Mouse (Mus musculus): Measurements from ENCODE around the gene Trip10. TPM values are rescaled to one million over a fixed set of nuclear protein-coding genes. Genes with fewer than 3 reads are reported as not detected.

Gene Trip10
- polyA plus RNA-seq, 1 experiment: 39.2 TPM

DNA sequence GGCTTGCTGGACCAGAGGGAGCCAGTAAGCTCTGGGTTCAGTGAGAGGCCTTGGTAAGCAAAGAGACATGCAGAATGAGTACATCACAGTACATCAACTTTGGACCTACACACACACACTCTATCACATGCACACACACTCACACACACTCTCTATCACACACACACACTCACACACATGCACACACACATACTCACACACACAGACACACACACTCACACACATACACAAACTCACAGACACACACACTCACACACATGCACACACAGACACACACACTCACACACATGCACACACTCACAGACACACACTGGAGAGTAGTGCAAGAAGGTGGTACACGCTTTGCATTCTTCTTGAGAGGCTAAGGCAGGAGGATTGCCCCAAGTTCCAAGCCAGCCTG, 17.1 kb upstream of the Trip10 start:
- peak; percentile 67 for TF ChIP-seq POLR2AphosphoS2 (IDR thresholded peaks at IDR 0.05; ENCODE audit: insufficient read length, low read depth)
- no peak for TF ChIP-seq REST (IDR thresholded peaks at IDR 0.05; ENCODE audit: insufficient read depth, insufficient read length)
- H3K4me2 ChIP-seq (ENCODE audit: low read depth): no peak overlapping the region

DNA sequence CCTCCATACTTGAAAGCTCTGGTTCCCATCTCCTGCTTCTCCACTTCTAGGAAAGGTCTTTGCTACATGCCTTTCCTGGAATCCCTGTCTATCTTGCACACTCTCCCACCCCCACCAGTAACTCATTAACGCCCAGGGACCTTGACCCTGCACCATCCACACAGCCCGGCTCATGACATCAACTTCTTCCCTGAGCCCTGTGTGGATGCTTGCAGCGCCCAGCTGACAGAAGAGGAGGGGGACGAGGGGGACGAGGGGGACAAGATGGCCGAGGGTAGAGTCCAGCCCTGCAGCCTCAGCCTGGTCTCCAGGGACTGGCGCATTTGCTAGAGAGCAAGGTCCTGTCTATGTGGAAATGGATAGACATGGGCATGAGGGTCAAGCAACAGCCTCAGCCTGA, 16.2 kb upstream of the Trip10 start:
- Histone ChIP-seq H3ac (ENCODE audit: control insufficient read depth, insufficient read length) (no peak overlapping the region), H3K4me3 (no peak overlapping the region), H3K27me3 (ENCODE audit: control insufficient read depth, insufficient read depth, insufficient read length) (peaks cover 4% of the 10 kb centered on the region), H3K4me2 (ENCODE audit: low read depth) (no peak overlapping the region), H3K79me2 (ENCODE audit: control insufficient read depth, insufficient read depth) (no peaks in the 10 kb centered on the region), H3K36me3 (ENCODE audit: control insufficient read depth, insufficient read depth) (peaks cover 5% of the 10 kb centered on the region)
- TF ChIP-seq USF1 (IDR thresholded peaks at IDR 0.05; ENCODE audit: low read depth) (no peak), SRF (IDR thresholded peaks at IDR 0.05; ENCODE audit: control insufficient read depth, insufficient read length, low read depth) (no peak), TCF12 (IDR thresholded peaks at IDR 0.05; ENCODE audit: insufficient read depth, poor library complexity, severe bottlenecking) (no peak), MYOG (IDR thresholded peaks at IDR 0.05; ENCODE audit: control insufficient read depth in 1 of 3, insufficient read depth in 1 of 3, insufficient read length in 2 of 3, low read depth in 2 of 3) (no peak), MYOD1 (IDR thresholded peaks at IDR 0.05; ENCODE audit: control insufficient read depth in 1 of 3, insufficient read length in 2 of 3, low read depth in 2 of 3) (no peak), POLR2A (IDR thresholded peaks at IDR 0.05; ENCODE audit: insufficient read length, low read depth) (no peak), CEBPB (IDR thresholded peaks at IDR 0.05; ENCODE audit: insufficient read depth, poor library complexity, severe bottlenecking) (no peak), E2F4 (IDR thresholded peaks at IDR 0.05; ENCODE audit: insufficient read depth) (no peak), POLR2AphosphoS2 (IDR thresholded peaks at IDR 0.05; ENCODE audit: insufficient read length, low read depth) (no peak), REST (IDR thresholded peaks at IDR 0.05; ENCODE audit: insufficient read depth, insufficient read length) (no peak), TCF3 (IDR thresholded peaks at IDR 0.05; ENCODE audit: insufficient read length, low read depth) (no peak), MAX (IDR thresholded peaks at IDR 0.05; ENCODE audit: low read depth) (no peak)

More for the DNA sequence above, 17.1 kb upstream of the Trip10 start:
- peaks cover 4% of the 10 kb centered on the region for H3K27me3 ChIP-seq (ENCODE audit: control insufficient read depth, insufficient read depth, insufficient read length)
- no peaks in the 10 kb centered on the region for H3K36me3 ChIP-seq (ENCODE audit: control insufficient read depth, insufficient read depth)
- no peak overlapping the region for H3ac ChIP-seq (ENCODE audit: control insufficient read depth, insufficient read length)
- no peaks in the 10 kb centered on the region for H3K79me2 ChIP-seq (ENCODE audit: control insufficient read depth, insufficient read depth)
- H3K4me3 ChIP-seq: no peak overlapping the region

DNA sequence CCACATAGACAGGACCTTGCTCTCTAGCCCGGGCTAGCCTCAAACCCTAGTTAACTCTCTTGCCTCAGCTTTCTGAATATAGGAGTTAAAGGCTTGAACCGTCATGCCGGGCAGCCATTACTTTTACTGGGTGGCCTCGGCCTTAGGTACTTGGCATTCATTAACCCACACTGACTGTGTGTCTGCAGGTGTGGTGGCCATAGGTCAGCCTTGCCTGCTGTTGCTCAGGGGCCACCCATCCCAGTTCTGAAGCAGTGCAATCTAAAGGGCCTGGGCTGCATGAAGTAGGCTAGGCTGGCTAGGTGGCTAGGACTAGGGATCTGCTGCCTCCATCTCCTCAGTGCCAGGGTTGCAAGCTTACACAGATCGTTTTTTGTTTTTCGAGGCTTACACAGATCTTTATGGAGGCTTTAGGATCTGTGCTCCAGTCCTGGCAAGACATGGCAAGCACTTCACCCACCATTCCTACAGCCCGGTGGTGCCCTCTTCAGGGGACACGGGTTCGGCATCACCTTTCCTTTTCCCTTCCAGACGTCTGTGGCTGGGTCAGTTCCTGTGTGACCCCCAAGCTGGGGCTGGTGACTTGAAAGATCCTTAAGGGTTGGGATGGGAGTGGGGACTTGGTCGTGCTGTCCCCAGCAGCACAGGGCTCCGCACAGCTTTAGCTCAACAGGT, 14.9 kb upstream of the Trip10 start:
- no peak for TF ChIP-seq MAX (IDR thresholded peaks at IDR 0.05; ENCODE audit: low read depth)
- H3ac ChIP-seq (ENCODE audit: control insufficient read depth, insufficient read length): no peak overlapping the region
- H3K27me3 ChIP-seq (ENCODE audit: control insufficient read depth, insufficient read depth, insufficient read length): peaks cover 4% of the 10 kb centered on the region
- H3K4me2 ChIP-seq (ENCODE audit: low read depth): no peak overlapping the region
- no peaks in the 10 kb centered on the region for H3K79me2 ChIP-seq (ENCODE audit: control insufficient read depth, insufficient read depth)
- H3K36me3 ChIP-seq (ENCODE audit: control insufficient read depth, insufficient read depth): peaks cover 5% of the 10 kb centered on the region
- H3K4me3 ChIP-seq: no peak overlapping the region

DNA sequence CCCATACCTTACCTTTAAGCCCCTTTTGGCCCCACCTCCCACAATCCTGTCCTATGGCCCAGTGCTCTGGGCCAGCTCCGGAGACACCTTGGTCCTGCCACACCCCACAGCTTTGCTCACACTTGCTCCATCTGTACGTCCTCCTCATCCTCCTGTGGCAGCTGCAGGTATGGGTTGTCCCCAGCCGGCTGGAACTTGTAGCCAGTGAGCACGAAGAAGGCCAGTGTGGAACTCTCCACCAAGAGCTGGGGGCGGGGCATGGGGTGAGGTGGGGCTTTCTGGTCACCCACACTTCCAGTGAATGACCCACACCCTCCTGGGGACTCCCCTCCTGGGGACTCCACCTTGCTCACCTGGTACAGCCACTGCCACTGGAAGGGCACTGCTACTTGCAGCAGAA, 13.5 kb upstream of the Trip10 start:
- no peak for TF ChIP-seq MAX (IDR thresholded peaks at IDR 0.05; ENCODE audit: low read depth)
- TF ChIP-seq E2F4 (IDR thresholded peaks at IDR 0.05; ENCODE audit: insufficient read depth): no peak
- TF ChIP-seq TCF12 (IDR thresholded peaks at IDR 0.05; ENCODE audit: insufficient read depth, poor library complexity, severe bottlenecking): no peak
- no peak for TF ChIP-seq USF1 (IDR thresholded peaks at IDR 0.05; ENCODE audit: low read depth)
- TF ChIP-seq MYOG (IDR thresholded peaks at IDR 0.05; ENCODE audit: control insufficient read depth in 1 of 3, insufficient read depth in 1 of 3, insufficient read length in 2 of 3, low read depth in 2 of 3): no peak
- no peak for TF ChIP-seq POLR2A (IDR thresholded peaks at IDR 0.05; ENCODE audit: insufficient read length, low read depth)
- no peak for TF ChIP-seq TCF3 (IDR thresholded peaks at IDR 0.05; ENCODE audit: insufficient read length, low read depth)
- TF ChIP-seq MYOD1 (IDR thresholded peaks at IDR 0.05; ENCODE audit: control insufficient read depth in 1 of 3, insufficient read length in 2 of 3, low read depth in 2 of 3): no peak
- Histone ChIP-seq H3K4me2 (ENCODE audit: low read depth) (no peak overlapping the region), H3ac (ENCODE audit: control insufficient read depth, insufficient read length) (no peak overlapping the region), H3K36me3 (ENCODE audit: control insufficient read depth, insufficient read depth) (peaks cover 5% of the 10 kb centered on the region), H3K4me3 (no peak overlapping the region), H3K27me3 (ENCODE audit: control insufficient read depth, insufficient read depth, insufficient read length) (no peaks in the 10 kb centered on the region), H3K79me2 (ENCODE audit: control insufficient read depth, insufficient read depth) (no peaks in the 10 kb centered on the region)

DNA sequence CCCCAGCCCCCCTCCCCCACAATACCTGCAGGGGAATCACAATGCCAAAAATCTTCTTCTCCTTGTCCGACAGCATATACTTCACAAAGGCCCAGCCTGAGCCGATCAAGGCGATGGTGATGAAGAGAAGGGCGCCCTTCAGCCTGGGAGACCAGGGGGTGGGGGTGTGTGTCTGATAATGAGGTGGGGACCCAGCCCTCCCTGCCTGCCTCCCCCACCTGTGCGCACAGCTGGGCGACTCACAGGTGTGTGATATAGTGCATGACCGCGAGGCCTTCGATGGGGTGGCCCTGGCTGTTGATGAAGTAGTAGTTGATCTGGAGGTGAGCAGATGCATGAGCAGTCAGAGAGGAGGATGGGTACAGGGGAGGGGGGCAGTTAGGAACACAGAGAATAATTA, 12.1 kb upstream of the Trip10 start:
- Histone ChIP-seq H3K79me2 (ENCODE audit: control insufficient read depth, insufficient read depth) (no peaks in the 10 kb centered on the region), H3K4me3 (no peak overlapping the region), H3ac (ENCODE audit: control insufficient read depth, insufficient read length) (no peak overlapping the region), H3K27me3 (ENCODE audit: control insufficient read depth, insufficient read depth, insufficient read length) (no peaks in the 10 kb centered on the region), H3K36me3 (ENCODE audit: control insufficient read depth, insufficient read depth) (peaks cover 5% of the 10 kb centered on the region), H3K4me2 (ENCODE audit: low read depth) (no peak overlapping the region)
- TF ChIP-seq MYOD1 (IDR thresholded peaks at IDR 0.05; ENCODE audit: control insufficient read depth in 1 of 3, insufficient read length in 2 of 3, low read depth in 2 of 3) (no peak), E2F4 (IDR thresholded peaks at IDR 0.05; ENCODE audit: insufficient read depth) (no peak), MYOG (IDR thresholded peaks at IDR 0.05; ENCODE audit: control insufficient read depth in 1 of 3, insufficient read depth in 1 of 3, insufficient read length in 2 of 3, low read depth in 2 of 3) (no peak), MAX (IDR thresholded peaks at IDR 0.05; ENCODE audit: low read depth) (no peak), POLR2A (IDR thresholded peaks at IDR 0.05; ENCODE audit: insufficient read length, low read depth) (no peak), CEBPB (IDR thresholded peaks at IDR 0.05; ENCODE audit: insufficient read depth, poor library complexity, severe bottlenecking) (no peak), REST (IDR thresholded peaks at IDR 0.05; ENCODE audit: insufficient read depth, insufficient read length) (no peak), POLR2AphosphoS2 (IDR thresholded peaks at IDR 0.05; ENCODE audit: insufficient read length, low read depth) (no peak), USF1 (IDR thresholded peaks at IDR 0.05; ENCODE audit: low read depth) (no peak), TCF3 (IDR thresholded peaks at IDR 0.05; ENCODE audit: insufficient read length, low read depth) (no peak), SRF (IDR thresholded peaks at IDR 0.05; ENCODE audit: control insufficient read depth, insufficient read length, low read depth) (no peak), TCF12 (IDR thresholded peaks at IDR 0.05; ENCODE audit: insufficient read depth, poor library complexity, severe bottlenecking) (no peak)
